Mouse (Mus musculus) ES-E14 (cell line): ENCODE results near the gene Sstr3. TPM values are rescaled to one million over a fixed set of nuclear protein-coding genes. Genes with fewer than 3 reads are reported as not detected.

Experiments used
- DNase-seq: peaks from one replicate; pipeline ENCODE4 v3.0.0-alpha.2; 2013; ENCODE audit warnings: low read depth, low spot score
- H3K27ac ChIP-seq: 2 replicates; pipeline ENCODE4 v1.5.1; 2012; ENCODE audit warnings: low read depth, mild to moderate bottlenecking, low read length, moderate library complexity, mixed read lengths; ENCODE audit not compliant: poor library complexity, insufficient read depth, severe bottlenecking
- H3K36me3 ChIP-seq: 2 replicates; pipeline ENCODE4 v1.6.1; 2012; ENCODE audit warnings: mild to moderate bottlenecking, low read length, moderate library complexity, mixed read lengths; ENCODE audit not compliant: control insufficient read depth, poor library complexity, insufficient read depth, severe bottlenecking
- H3K4me1 ChIP-seq, 2 experiments: fragments of 150-350 bp in 1 of 2; sonication (generic) in 1 of 2; 2 replicates each; pipeline ENCODE4 v1.6.1; 2012; ENCODE audit warnings: low read length in 2 of 2, mild to moderate bottlenecking in 1 of 2, mixed read lengths in 1 of 2; ENCODE audit not compliant: control insufficient read depth in 2 of 2, insufficient read depth in 2 of 2, poor library complexity in 1 of 2
- H3K4me3 ChIP-seq, 2 experiments: fragments of 150-350 bp in 1 of 2; sonication (generic) in 1 of 2; 2 replicates each; pipeline ENCODE4 v1.5.1; 2012; ENCODE audit warnings: low read length in 2 of 2, low read depth in 1 of 2, mild to moderate bottlenecking in 1 of 2, mixed read lengths in 1 of 2; ENCODE audit not compliant: insufficient read depth in 1 of 2, poor library complexity in 1 of 2, severe bottlenecking in 1 of 2
- H3K9ac ChIP-seq: 2 replicates; pipeline ENCODE4 v1.6.1; 2012; ENCODE audit warnings: low read depth, mild to moderate bottlenecking, low read length, mixed read lengths; ENCODE audit not compliant: poor library complexity, insufficient read depth, severe bottlenecking
- H3K9me3 ChIP-seq: fragments of 150-350 bp; sonication (generic); 2 replicates; pipeline ENCODE4 v1.6.1; 2012; ENCODE audit warnings: low read depth, mild to moderate bottlenecking, low read length; ENCODE audit not compliant: control insufficient read depth, insufficient read depth
- CHD2 ChIP-seq: IDR thresholded peaks from 2 replicates; pipeline ENCODE4 v1.6.1; 2014; ENCODE audit warnings: mild to moderate bottlenecking, low read depth, low read length, inconsistent platforms
- HCFC1 ChIP-seq: IDR thresholded peaks from 2 replicates; pipeline ENCODE4 v1.6.1; 2012; ENCODE audit warnings: low read length, inconsistent platforms, borderline replicate concordance; ENCODE audit not compliant: insufficient read depth
- MAFK ChIP-seq: IDR thresholded peaks from 2 replicates; pipeline ENCODE4 v1.6.1; 2014; ENCODE audit warnings: mild to moderate bottlenecking, low read depth, low read length, inconsistent platforms; ENCODE audit not compliant: insufficient read depth
- ZC3H11A ChIP-seq: IDR thresholded peaks from 2 replicates; pipeline ENCODE4 v1.6.1; 2012; ENCODE audit warnings: low read depth, mild to moderate bottlenecking, inconsistent platforms, low read length, borderline replicate concordance
- ZNF384 ChIP-seq: IDR thresholded peaks from 2 replicates; pipeline ENCODE4 v1.6.1; 2012; ENCODE audit warnings: low read depth, low read length, inconsistent platforms
- in situ Hi-C, 2 experiments: fragments of 600-800 bp; cut with MboI; formaldehyde crosslinking; loops; one replicate each; pipeline ENCODE4 v1.15.1; 2025; ENCODE audit warnings: low sequenced_read_pairs in 2 of 2, inconsistent platforms in 1 of 2; ENCODE audit not compliant: unreplicated experiment in 2 of 2
- total RNA-seq: library from RNA; depleted of rRNA; stranded (reverse); fragments of 300-350 nt; gene quantifications from 2 replicates; pipeline ENCODE4 v1.2.3, GENCODE M21; 2012

Gene Sstr3
- total RNA-seq, 1 experiment: 0.18 TPM

GRCm38 (mm10) chr15:78529428-78529990, 15.0 kb downstream of the Sstr3 start:
- no peak overlapping the region for H3K27ac ChIP-seq
- TF ChIP-seq MAFK (no peak), CHD2 (no peak)
- H3K36me3 ChIP-seq: no peaks in the 10 kb centered on the region
- H3K4me3 ChIP-seq: peak overlapping the region in 1 of 2 experiments; percentile 30; a peak in 1 of 4 replicates
- in situ Hi-C loops: no loop called here
- H3K9me3 ChIP-seq: no peaks in the 10 kb centered on the region
- peaks cover 0 to 7% of the 10 kb centered on the region in 2 experiments; a peak in 1 of 4 replicates for H3K4me1 ChIP-seq
- no peak for DNase-seq
- no peak overlapping the region for H3K9ac ChIP-seq

- no peak for TF ChIP-seq CHD2
- no peak for TF ChIP-seq MAFK
- no peak for TF ChIP-seq ZC3H11A
- TF ChIP-seq HCFC1: no peak
- no peak for TF ChIP-seq ZNF384
- Histone ChIP-seq H3K9me3 (no peaks in the 10 kb centered on the region), H3K36me3 (no peaks in the 10 kb centered on the region), H3K27ac (no peak overlapping the region), H3K4me3 (no peak overlapping the region), H3K4me1 (peaks cover 0 to 7% of the 10 kb centered on the region in 2 experiments; a peak in 1 of 4 replicates), H3K9ac (no peak overlapping the region)
- no peak for DNase-seq
- in situ Hi-C loops: no loop called here
These were observed 15.6 kb downstream of the Sstr3 start for GRCm38 (mm10) chr15:78528726-78529411.

GRCm38 (mm10) chr15:78527973-78528372, 16.5 kb downstream of the Sstr3 start:
- in situ Hi-C loops: no loop called here
- no peaks in the 10 kb centered on the region for H3K9me3 ChIP-seq
- no peaks in the 10 kb centered on the region for H3K36me3 ChIP-seq
- H3K9ac ChIP-seq: no peak overlapping the region
- no peak overlapping the region for H3K27ac ChIP-seq
- TF ChIP-seq ZC3H11A (no peak), HCFC1 (no peak), ZNF384 (no peak), MAFK (no peak), CHD2 (no peak)
- DNase-seq: no peak
- H3K4me3 ChIP-seq: no peak overlapping the region
- peaks cover 0 to 7% of the 10 kb centered on the region in 2 experiments; a peak in 1 of 4 replicates for H3K4me1 ChIP-seq

GRCm38 (mm10) chr15:78524163-78524562, 20.3 kb downstream of the Sstr3 start:
- in situ Hi-C loops: no loop called here
- Histone ChIP-seq H3K4me1 (no peaks in the 10 kb centered on the region), H3K27ac (no peak overlapping the region), H3K9ac (no peak overlapping the region), H3K36me3 (no peaks in the 10 kb centered on the region), H3K4me3 (no peak overlapping the region), H3K9me3 (no peaks in the 10 kb centered on the region)
- TF ChIP-seq MAFK (no peak), HCFC1 (no peak)
- DNase-seq: no peak

GRCm38 (mm10) chr15:78521892-78522291, 22.6 kb downstream of the Sstr3 start:
- Histone ChIP-seq H3K9me3 (no peaks in the 10 kb centered on the region), H3K27ac (no peak overlapping the region), H3K9ac (no peak overlapping the region), H3K4me3 (no peak overlapping the region), H3K4me1 (no peaks in the 10 kb centered on the region), H3K36me3 (no peaks in the 10 kb centered on the region)
- no peak for DNase-seq
- no peak for TF ChIP-seq HCFC1
- TF ChIP-seq CHD2: no peak
- TF ChIP-seq MAFK: no peak
- TF ChIP-seq ZC3H11A: no peak
- no peak for TF ChIP-seq ZNF384
- in situ Hi-C loops: no loop called here
